Mouse (Mus musculus): ENCODE results near the gene Vkorc1. TPM values are rescaled to one million over a fixed set of nuclear protein-coding genes. Genes with fewer than 3 reads are reported as not detected.
A peak's percentile ranks its signal among the peaks of the same experiment; 100 is the strongest.
"Not testable (repeated sequence)": the region's sequence is repeated elsewhere in the genome, so short reads cannot be mapped to it uniquely, and the experiment has no call there.

Vkorc1 gene
- polyA plus RNA-seq, 1 experiment from 2014 or later, result 99.9 TPM

DNA sequence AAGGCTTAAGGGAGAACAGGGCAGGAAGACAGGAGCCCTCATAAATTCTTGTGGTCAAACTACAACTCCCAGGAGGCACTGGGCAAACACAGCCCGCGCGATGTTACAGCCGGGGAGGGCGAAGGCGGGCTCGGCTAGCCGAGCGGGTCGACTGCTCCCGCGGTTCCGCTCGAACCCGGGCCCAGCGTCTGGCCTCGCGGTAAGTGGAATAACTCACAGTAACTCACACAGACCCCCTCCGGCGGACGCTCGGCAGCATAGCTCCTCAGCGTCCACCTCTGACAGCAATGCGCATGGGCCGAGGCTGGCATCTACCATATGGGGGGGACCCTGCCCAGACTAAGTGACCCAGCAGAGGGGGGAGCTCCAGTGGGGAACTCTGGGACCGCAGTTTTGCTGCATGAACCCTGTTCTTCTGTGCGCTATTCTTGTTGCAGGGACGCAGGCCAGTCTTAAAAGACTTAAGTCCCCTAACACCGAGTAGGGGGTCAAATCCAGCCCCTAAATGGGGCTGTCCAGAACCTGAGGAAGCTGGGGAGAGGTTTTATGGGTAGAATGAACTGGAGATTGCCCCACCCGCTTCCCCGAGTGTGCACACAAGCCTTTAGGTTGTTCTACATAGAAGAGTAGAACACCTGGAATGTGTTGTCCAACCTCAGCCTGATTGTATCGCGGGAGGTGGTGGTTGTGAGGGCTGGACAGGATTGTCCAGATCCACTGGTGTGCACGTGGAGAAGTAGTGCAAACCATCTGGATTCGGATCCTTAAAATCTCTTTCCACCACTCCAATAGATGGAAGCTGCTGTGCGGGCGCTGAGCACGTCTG, 8.8 kb upstream of the Vkorc1 start, which contains the start of gene Bckdk:
Bckdk (plus strand) TSS at position 112 of the 826 bp plus-strand sequence.
- Histone ChIP-seq H3K27me3 (ENCODE audit: control insufficient read depth, insufficient read depth, low read length) (no peaks in the 10 kb centered on the region), H3K36me3 (ENCODE audit: control insufficient read depth, insufficient read depth) (peaks cover 41% of the 10 kb centered on the region), H3K4me3 (ENCODE audit: low read length) (peak within 1 kb of the TSS; percentile 91), H3K9me3 (replicated peaks; ENCODE audit: control insufficient read depth, low read length) (no peaks in the 10 kb centered on the region), H3K27ac (ENCODE audit: low read length) (peak within 1 kb of the TSS; percentile 84), H3K9ac (ENCODE audit: low read length) (peak within 1 kb of the TSS; percentile 95), H3K4me1 (ENCODE audit: control insufficient read depth, insufficient read depth, low read length) (peaks cover 8% of the 10 kb centered on the region), H3K4me2 (ENCODE audit: low read depth, low read length) (peak within 1 kb of the TSS; percentile 73)
- ATAC-seq (replicated peaks; ENCODE audit: extremely low read depth, insufficient read depth, low FRiP score), result peak; percentile 90
- 5% methylated on average over 38 of the region's 38 CpGs for WGBS

DNA sequence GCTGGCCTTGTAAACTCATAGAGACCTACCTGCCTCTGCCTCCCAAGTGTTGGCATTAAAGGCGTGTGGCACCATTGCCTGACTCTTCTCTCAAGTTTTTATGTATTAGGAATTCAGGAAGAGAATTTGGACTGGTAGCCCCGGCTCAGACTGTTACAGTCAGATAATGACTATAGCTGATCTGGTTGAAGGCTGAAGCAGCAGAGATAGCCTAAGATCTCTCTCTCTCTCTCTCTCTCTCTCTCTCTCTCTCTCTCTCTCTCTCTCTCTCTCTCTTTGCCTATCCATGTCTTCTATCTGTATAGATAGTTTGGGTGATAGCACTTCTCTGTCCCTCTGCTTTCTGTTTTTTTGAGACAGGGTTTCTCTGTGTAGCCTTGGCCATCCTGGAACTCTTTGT, 6.4 kb upstream of the Vkorc1 start:
- Histone ChIP-seq H3K27ac (ENCODE audit: low read length) (no peak overlapping the region), H3K9me3 (replicated peaks; ENCODE audit: control insufficient read depth, low read length) (no peaks in the 10 kb centered on the region), H3K27me3 (ENCODE audit: control insufficient read depth, insufficient read depth, low read length) (no peaks in the 10 kb centered on the region), H3K36me3 (ENCODE audit: control insufficient read depth, insufficient read depth) (peaks cover 17% of the 10 kb centered on the region), H3K4me1 (ENCODE audit: control insufficient read depth, insufficient read depth, low read length) (peaks cover 8% of the 10 kb centered on the region), H3K9ac (ENCODE audit: low read length) (no peak overlapping the region), H3K4me3 (ENCODE audit: low read length) (no peak overlapping the region), H3K4me2 (ENCODE audit: low read depth, low read length) (no peak overlapping the region)
- ATAC-seq (replicated peaks; ENCODE audit: extremely low read depth, insufficient read depth, low FRiP score), result no peak
- WGBS, result 62% methylated on average over 2 of the region's 2 CpGs

DNA sequence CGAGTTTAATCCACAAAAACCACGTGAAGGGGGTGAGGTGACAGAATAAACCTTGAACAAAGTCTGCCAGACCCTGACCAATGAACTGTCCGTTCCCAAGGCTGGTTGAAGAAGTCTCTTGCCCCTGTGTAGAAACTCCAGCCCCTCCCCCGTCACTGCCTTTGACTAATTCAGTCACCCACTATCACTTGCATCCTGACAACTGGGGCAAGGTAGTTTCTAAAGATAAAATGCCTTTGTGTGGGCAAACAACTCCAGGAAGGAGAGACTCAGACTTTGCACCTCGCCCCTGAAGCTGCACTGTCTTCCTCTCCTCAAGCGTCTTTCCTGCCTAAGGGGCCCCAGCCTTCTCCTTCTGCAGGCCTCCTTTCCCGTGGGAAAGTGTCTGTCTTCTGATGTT, 4.6 kb upstream of the Vkorc1 start:
- WGBS, result 21% methylated on average over 7 of the region's 7 CpGs
- ATAC-seq (replicated peaks; ENCODE audit: extremely low read depth, insufficient read depth, low FRiP score), result no peak
- peaks cover 5% of the 10 kb centered on the region for H3K4me1 ChIP-seq (ENCODE audit: control insufficient read depth, insufficient read depth, low read length)

DNA sequence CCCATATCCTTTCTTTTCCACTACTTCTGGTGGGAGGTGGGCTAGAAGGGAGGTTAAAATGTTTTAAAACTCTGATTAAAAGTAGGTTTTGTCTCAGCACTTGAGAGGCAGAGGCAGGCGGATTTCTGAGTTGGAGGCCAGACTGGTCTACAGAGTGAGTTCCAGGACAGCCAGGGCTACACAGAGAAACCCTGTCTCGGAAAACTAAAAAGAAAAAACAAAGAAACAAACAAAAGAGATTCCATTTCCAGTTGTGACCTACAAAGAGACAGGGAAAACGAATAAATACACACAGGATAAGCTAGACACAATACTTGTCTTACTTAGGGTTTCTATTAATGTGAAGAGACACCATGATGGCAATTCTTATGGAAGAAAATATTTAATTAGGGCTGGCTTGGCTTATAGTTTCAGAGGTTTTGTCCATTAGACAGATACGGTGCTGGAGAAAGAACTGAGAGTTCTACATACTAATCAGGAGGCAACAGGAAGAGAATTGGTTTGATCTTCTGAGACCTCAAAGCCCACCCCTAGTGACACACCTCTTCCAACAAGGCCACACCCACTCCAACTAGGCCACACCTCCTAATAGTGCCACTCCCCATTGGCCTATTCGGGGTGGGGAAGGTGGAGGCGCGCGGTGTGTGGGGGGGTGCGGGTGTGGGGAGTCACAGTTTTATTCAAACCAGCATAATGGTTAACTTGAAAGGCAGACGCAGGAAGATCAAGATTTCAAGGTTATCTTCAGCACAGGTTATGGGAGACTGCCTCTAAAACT, 3.0 kb upstream of the Vkorc1 start:
- 35% methylated on average over 10 of the region's 10 CpGs for WGBS
- H3K4me2 ChIP-seq (ENCODE audit: low read depth, low read length), result no peak overlapping the region
- H3K4me1 ChIP-seq (ENCODE audit: control insufficient read depth, insufficient read depth, low read length), result peaks cover 8% of the 10 kb centered on the region
- no peak for ATAC-seq (replicated peaks; ENCODE audit: extremely low read depth, insufficient read depth, low FRiP score)
- H3K4me3 ChIP-seq (ENCODE audit: low read length), result no peak overlapping the region
- no peak overlapping the region for H3K9ac ChIP-seq (ENCODE audit: low read length)
- no peaks in the 10 kb centered on the region for H3K9me3 ChIP-seq (replicated peaks; ENCODE audit: control insufficient read depth, low read length)
- H3K27me3 ChIP-seq (ENCODE audit: control insufficient read depth, insufficient read depth, low read length), result no peaks in the 10 kb centered on the region
- H3K36me3 ChIP-seq (ENCODE audit: control insufficient read depth, insufficient read depth), result no peaks in the 10 kb centered on the region
- H3K27ac ChIP-seq (ENCODE audit: low read length), result no peak overlapping the region

More for the DNA sequence above, 4.6 kb upstream of the Vkorc1 start:
- H3K4me3 ChIP-seq (ENCODE audit: low read length), result no peak overlapping the region
- no peak overlapping the region for H3K27ac ChIP-seq (ENCODE audit: low read length)
- H3K27me3 ChIP-seq (ENCODE audit: control insufficient read depth, insufficient read depth, low read length), result no peaks in the 10 kb centered on the region
- H3K36me3 ChIP-seq (ENCODE audit: control insufficient read depth, insufficient read depth), result no peaks in the 10 kb centered on the region; the same call in 1 of the 2 replicates
- no peak overlapping the region for H3K9ac ChIP-seq (ENCODE audit: low read length)
- H3K4me2 ChIP-seq (ENCODE audit: low read depth, low read length), result no peak overlapping the region
- H3K9me3 ChIP-seq (replicated peaks; ENCODE audit: control insufficient read depth, low read length), result no peaks in the 10 kb centered on the region

DNA sequence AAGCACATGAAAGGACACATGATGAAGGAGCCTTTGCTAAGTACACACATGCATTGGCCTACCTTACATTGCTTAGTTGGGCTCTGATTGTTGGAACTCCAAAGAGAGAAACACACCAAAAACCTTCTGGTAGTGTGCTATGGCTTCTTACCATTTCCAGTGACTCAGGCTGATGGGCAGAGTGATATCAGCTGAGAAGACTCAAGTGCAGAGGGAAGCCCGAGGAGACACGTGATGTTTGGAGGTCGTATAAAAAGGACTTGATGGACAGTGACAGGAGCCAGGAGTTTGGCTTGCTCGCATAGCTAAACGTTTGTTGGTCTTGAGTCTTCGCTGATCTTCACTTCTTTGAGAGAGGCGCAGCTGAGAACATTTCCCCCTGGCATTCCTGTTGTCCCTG, 2.1 kb upstream of the Vkorc1 start:
- 77% methylated on average over 7 of the region's 7 CpGs for WGBS
- H3K36me3 ChIP-seq (ENCODE audit: control insufficient read depth, insufficient read depth), result 0 out of 2 replicates have a peak, but pooled peaks cover 5% of the 10 kb centered on the region
- H3K9me3 ChIP-seq (replicated peaks; ENCODE audit: control insufficient read depth, low read length), result no peaks in the 10 kb centered on the region
- no peak overlapping the region for H3K27ac ChIP-seq (ENCODE audit: low read length)
- no peak overlapping the region for H3K4me2 ChIP-seq (ENCODE audit: low read depth, low read length)
- H3K4me3 ChIP-seq (ENCODE audit: low read length), result no peak overlapping the region
- no peak overlapping the region for H3K9ac ChIP-seq (ENCODE audit: low read length)
- H3K27me3 ChIP-seq (ENCODE audit: control insufficient read depth, insufficient read depth, low read length), result no peaks in the 10 kb centered on the region
- peaks cover 8% of the 10 kb centered on the region for H3K4me1 ChIP-seq (ENCODE audit: control insufficient read depth, insufficient read depth, low read length)
- ATAC-seq (replicated peaks; ENCODE audit: extremely low read depth, insufficient read depth, low FRiP score), result no peak

DNA sequence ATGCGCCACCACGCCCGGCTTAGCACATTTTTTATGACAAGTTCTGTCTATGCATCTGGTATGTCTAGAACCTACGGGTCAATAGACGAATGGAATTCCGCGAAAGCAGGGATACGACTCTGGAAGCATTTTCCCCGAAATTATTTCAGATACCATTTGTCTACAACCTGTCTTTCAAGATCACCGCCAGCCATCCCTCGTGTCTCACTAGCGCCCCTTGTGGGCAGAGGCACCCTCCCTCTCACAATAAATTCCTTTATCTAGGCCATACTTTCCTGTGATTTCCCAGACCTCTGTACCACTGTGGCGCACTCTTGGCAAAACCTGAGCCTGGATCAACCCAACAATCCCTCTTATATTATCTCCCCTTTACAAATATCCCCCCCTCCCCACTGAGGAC, 967 bp upstream of the Vkorc1 start:
- Histone ChIP-seq H3K4me1 (ENCODE audit: control insufficient read depth, insufficient read depth, low read length) (peaks cover 8% of the 10 kb centered on the region), H3K9ac (ENCODE audit: low read length) (no peak overlapping the region), H3K27me3 (ENCODE audit: control insufficient read depth, insufficient read depth, low read length) (no peaks in the 10 kb centered on the region), H3K4me3 (ENCODE audit: low read length) (no peak overlapping the region), H3K9me3 (replicated peaks; ENCODE audit: control insufficient read depth, low read length) (no peaks in the 10 kb centered on the region), H3K27ac (ENCODE audit: low read length) (no peak overlapping the region), H3K36me3 (ENCODE audit: control insufficient read depth, insufficient read depth) (0 out of 2 replicates have a peak, but pooled peaks cover 5% of the 10 kb centered on the region), H3K4me2 (ENCODE audit: low read depth, low read length) (no peak overlapping the region)
- ATAC-seq (replicated peaks; ENCODE audit: extremely low read depth, insufficient read depth, low FRiP score), result no peak
- WGBS, result 55% methylated on average over 13 of the region's 13 CpGs

DNA sequence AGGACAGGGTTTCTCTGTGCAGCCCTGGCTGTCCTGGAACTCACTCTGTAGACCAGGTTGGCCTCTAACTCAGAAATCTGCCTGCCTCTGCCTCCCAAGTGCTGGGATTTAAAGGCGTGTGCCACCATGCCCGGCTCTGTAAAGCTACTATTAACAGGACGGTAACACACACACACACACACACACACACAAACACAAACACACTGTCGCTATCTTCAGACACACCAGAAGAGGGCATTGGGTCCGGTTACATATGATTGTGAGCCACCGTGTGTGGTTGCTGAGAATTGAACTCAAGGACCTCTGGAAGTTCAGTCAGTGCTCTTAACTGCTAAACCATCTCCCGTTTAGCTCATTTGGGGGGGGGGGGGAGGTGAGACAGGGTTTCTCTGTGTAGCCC, 474 bp upstream of the Vkorc1 start:
- H3K4me2 ChIP-seq (ENCODE audit: low read depth, low read length), result peak overlapping the region; percentile 92
- not testable (repeated sequence) for H3K27ac ChIP-seq (ENCODE audit: low read length); H3K9me3 ChIP-seq (replicated peaks; ENCODE audit: control insufficient read depth, low read length); H3K4me1 ChIP-seq (ENCODE audit: control insufficient read depth, insufficient read depth, low read length); H3K27me3 ChIP-seq (ENCODE audit: control insufficient read depth, insufficient read depth, low read length); H3K36me3 ChIP-seq (ENCODE audit: control insufficient read depth, insufficient read depth); H3K9ac ChIP-seq (ENCODE audit: low read length); ATAC-seq (replicated peaks; ENCODE audit: extremely low read depth, insufficient read depth, low FRiP score)
- peak overlapping the region; percentile 77 for H3K4me3 ChIP-seq (ENCODE audit: low read length)
- WGBS, result 59% methylated on average over 7 of the region's 7 CpGs

DNA sequence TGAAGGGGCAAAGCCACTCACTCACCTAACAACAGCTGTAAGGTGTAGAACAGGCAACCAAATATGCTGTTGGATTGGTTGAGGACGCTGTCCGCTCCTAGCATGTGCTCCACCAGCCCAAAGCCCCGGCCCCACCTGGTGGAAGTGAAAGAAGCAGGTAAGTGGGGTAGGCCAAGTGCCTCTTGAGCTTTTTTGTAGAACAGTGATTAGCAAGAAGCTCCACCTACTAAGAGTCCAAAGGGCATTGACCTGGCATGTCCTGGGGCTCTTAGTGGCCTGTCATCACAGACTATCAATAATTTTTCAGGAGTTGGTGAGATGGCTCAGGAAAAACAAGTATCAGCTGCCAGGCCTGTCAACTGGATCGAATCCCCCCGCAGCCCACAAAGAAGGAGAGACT, 937 bp downstream of the Vkorc1 start:
- no peaks in the 10 kb centered on the region for H3K9me3 ChIP-seq (replicated peaks; ENCODE audit: control insufficient read depth, low read length)
- 68% methylated on average over 5 of the region's 5 CpGs for WGBS

DNA sequence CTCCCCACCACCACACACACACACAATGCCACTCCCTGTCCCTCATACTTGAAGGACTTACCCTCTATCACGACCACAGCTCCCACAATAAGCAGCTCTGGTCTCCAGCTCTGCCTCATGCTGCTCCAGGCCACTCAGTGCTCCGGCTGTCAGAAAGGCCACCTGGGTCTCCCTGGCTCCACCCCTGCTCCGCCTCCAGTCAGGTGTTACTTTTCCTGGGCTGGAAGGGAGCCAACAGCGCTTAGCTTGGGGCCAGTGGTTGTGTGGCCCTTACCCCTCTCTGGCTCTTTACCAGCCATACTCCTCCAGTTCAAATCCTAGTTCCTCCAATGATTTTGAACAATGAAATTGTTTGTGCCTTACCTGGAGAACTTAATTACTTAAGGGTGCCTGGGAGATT, 4.6 kb downstream of the Vkorc1 start, which contains the start of gene Prss53:
Prss53 (minus strand) TSS at position 173 of the 400 bp plus-strand sequence.
- Histone ChIP-seq H3K27ac (ENCODE audit: low read length) (no peak within 1 kb of the TSS), H3K36me3 (ENCODE audit: control insufficient read depth, insufficient read depth) (peaks cover 13% of the 10 kb centered on the region), H3K4me3 (ENCODE audit: low read length) (no peak within 1 kb of the TSS), H3K9me3 (replicated peaks; ENCODE audit: control insufficient read depth, low read length) (no peaks in the 10 kb centered on the region), H3K4me1 (ENCODE audit: control insufficient read depth, insufficient read depth, low read length) (peaks cover 8% of the 10 kb centered on the region), H3K4me2 (ENCODE audit: low read depth, low read length) (no peak within 1 kb of the TSS), H3K9ac (ENCODE audit: low read length) (no peak within 1 kb of the TSS), H3K27me3 (ENCODE audit: control insufficient read depth, insufficient read depth, low read length) (no peaks in the 10 kb centered on the region)
- 36% methylated on average over 4 of the region's 4 CpGs for WGBS
- ATAC-seq (replicated peaks; ENCODE audit: extremely low read depth, insufficient read depth, low FRiP score), result no peak

More for the DNA sequence above, 937 bp downstream of the Vkorc1 start:
- peak overlapping the region; percentile 77 for H3K4me3 ChIP-seq (ENCODE audit: low read length)
- no peaks in the 10 kb centered on the region for H3K27me3 ChIP-seq (ENCODE audit: control insufficient read depth, insufficient read depth, low read length)
- no peak for ATAC-seq (replicated peaks; ENCODE audit: extremely low read depth, insufficient read depth, low FRiP score)
- no peak overlapping the region for H3K27ac ChIP-seq (ENCODE audit: low read length)
- 0 out of 2 replicates have a peak, but pooled peaks cover 5% of the 10 kb centered on the region for H3K36me3 ChIP-seq (ENCODE audit: control insufficient read depth, insufficient read depth)
- H3K4me1 ChIP-seq (ENCODE audit: control insufficient read depth, insufficient read depth, low read length), result peaks cover 8% of the 10 kb centered on the region
- H3K4me2 ChIP-seq (ENCODE audit: low read depth, low read length), result peak overlapping the region; percentile 92
- peak overlapping the region; percentile 81 for H3K9ac ChIP-seq (ENCODE audit: low read length)
